Mouse (Mus musculus) liver, embryonic 14.5 days (tissue): ENCODE measurements around the gene Crls1.

Experiments
- CTCF ChIP-seq: IDR thresholded peaks from 2 replicates; pipeline ENCODE4 v1.5.1; 2016; ENCODE audit warnings: antibody characterized with exemption, low read depth, control low read depth
- EP300 ChIP-seq: IDR thresholded peaks from 2 replicates; pipeline ENCODE4 v1.6.1; 2016; ENCODE audit warnings: antibody characterized with exemption, low read depth

DNA sequence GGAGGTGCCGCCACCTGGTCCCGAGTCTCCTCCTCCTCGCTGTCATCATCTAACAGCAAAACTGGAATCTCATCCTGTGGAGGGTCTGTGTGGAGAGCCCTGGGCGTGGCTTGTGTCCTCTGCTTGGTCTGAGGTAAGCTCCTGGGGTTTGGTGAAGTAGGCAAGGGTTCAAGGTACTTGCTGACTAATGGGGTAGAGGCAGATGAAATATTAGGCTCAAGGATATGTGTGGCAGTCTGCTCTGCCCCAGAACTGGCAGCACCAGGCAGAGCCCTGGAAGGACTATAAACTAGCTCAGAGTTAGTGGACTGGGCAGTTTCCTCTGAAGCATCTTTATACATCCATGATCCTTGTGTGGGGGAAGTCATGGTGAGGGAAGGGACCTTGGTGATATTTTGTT, 23.8 kb downstream of the Crls1 start:
- TF ChIP-seq EP300 (no peak), CTCF (no peak)
